Mouse (Mus musculus): Measurements from ENCODE around the gene Dnmt1. TPM values are rescaled to one million over a fixed set of nuclear protein-coding genes. Genes with fewer than 3 reads are reported as not detected.

The Dnmt1 gene
- total and polyA plus RNA-seq, 2 experiments from 2014 or later, result 36.2 to 86.5 TPM

DNA sequence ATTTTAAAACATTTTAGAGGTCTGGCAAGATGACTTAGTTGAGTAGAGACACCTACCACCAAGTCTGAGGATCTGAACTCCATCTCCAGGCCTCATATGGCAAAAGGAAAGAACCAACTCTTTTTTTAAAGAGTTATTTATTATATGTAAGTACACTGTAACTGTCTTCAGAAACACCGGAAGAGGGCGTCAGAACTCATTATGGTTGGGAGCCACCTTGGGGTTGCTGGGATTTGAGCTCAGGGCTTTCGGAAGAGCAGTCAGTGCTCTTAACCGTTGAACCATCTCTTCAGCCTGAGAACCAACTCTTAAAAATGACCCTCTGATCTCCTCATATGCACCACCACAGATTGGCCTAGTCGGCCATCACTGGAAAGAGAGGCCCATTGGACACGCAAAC is 72.5 kb downstream of the Dnmt1 start:
- no peak for DNase-seq (ENCODE audit: low spot score)
- Histone ChIP-seq H3K27ac (peak overlapping the region; percentile 96; the same call in 1 of the 2 replicates), H3K4me1 (ENCODE audit: insufficient read depth, low read length) (no peaks in the 10 kb centered on the region), H3K27me3 (ENCODE audit: insufficient read depth, low read length) (no peaks in the 10 kb centered on the region), H3K9ac (replicated peaks; ENCODE audit: low read length) (no peak overlapping the region), H3K4me2 (ENCODE audit: low read depth, low read length) (peak overlapping the region; percentile 65), H3K36me3 (ENCODE audit: insufficient read depth, low read length) (peaks cover 25% of the 10 kb centered on the region), H3K9me3 (ENCODE audit: low read length) (no peaks in the 10 kb centered on the region), H3K4me3 (ENCODE audit: low read length) (no peak overlapping the region)
- ATAC-seq, result no peak
- no peak for TF ChIP-seq CTCF (IDR thresholded peaks at IDR 0.05; ENCODE audit: low read depth)
- WGBS, result 86% methylated on average over 6 of the region's 6 CpGs

- TF ChIP-seq CTCF (IDR thresholded peaks at IDR 0.05; ENCODE audit: low read depth), result no peak
- ATAC-seq (no peak), DNase-seq (ENCODE audit: low spot score) (no peak)
- H3K4me2 ChIP-seq (ENCODE audit: low read depth, low read length), result no peak overlapping the region
- H3K27ac ChIP-seq, result peak overlapping the region; percentile 96; the same call in 1 of the 2 replicates
- no peak overlapping the region for H3K4me3 ChIP-seq (ENCODE audit: low read length)
- no peaks in the 10 kb centered on the region for H3K27me3 ChIP-seq (ENCODE audit: insufficient read depth, low read length)
- WGBS, result 95% methylated on average over 2 of the region's 2 CpGs
- peaks cover 24% of the 10 kb centered on the region for H3K36me3 ChIP-seq (ENCODE audit: insufficient read depth, low read length)
- no peaks in the 10 kb centered on the region for H3K9me3 ChIP-seq (ENCODE audit: low read length)
- H3K4me1 ChIP-seq (ENCODE audit: insufficient read depth, low read length), result no peaks in the 10 kb centered on the region
- no peak overlapping the region for H3K9ac ChIP-seq (replicated peaks; ENCODE audit: low read length)
Observed at GRCm38 (mm10) chr9:20886563-20886962, 73.1 kb downstream of the Dnmt1 start.

- WGBS, result 91% methylated on average over 13 of the region's 13 CpGs
- TF ChIP-seq CTCF (IDR thresholded peaks at IDR 0.05; ENCODE audit: low read depth), result no peak
- peak within 1 kb of the TSS; percentile 73 for H3K4me2 ChIP-seq (ENCODE audit: low read depth, low read length)
- H3K27ac ChIP-seq, result peak within 1 kb of the TSS; percentile 93
- no peaks in the 10 kb centered on the region for H3K27me3 ChIP-seq (ENCODE audit: insufficient read depth, low read length)
- DNase-seq (ENCODE audit: low spot score) (no peak), ATAC-seq (no peak)
- H3K36me3 ChIP-seq (ENCODE audit: insufficient read depth, low read length), result 0 out of 2 replicates have a peak, but pooled peaks cover 2% of the 10 kb centered on the region
- no peaks in the 10 kb centered on the region for H3K4me1 ChIP-seq (ENCODE audit: insufficient read depth, low read length)
- peak within 1 kb of the TSS; percentile 41 for H3K4me3 ChIP-seq (ENCODE audit: low read length)
- H3K9ac ChIP-seq (replicated peaks; ENCODE audit: low read length), result peak within 1 kb of the TSS; percentile 58
- H3K9me3 ChIP-seq (ENCODE audit: low read length), result no peaks in the 10 kb centered on the region
Observed at GRCm38 (mm10) chr9:20879097-20879792, 80.4 kb downstream of the Dnmt1 start, which contains the start of gene Angptl6. Gene Angptl6 (minus strand): TSS chr9:20879727.

DNA sequence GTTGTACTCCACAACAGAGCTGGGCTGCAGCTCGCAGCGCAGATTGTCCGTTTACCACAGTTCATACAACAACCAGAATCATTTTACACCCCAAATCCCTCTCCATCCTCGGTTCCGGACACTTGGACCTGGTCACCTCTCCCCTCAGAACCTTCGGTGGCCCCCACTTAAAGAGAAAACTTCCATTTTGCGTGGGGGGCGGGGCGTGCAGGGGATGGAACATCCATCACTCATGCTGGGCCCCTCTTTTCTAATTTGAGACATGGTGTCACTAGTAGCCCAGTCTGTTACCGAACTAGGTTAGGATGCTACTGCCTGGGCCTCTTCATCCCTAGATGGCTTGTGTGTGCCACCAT is 81.0 kb downstream of the Dnmt1 start:
- H3K9me3 ChIP-seq (ENCODE audit: low read length), result no peaks in the 10 kb centered on the region
- peak overlapping the region; percentile 58 for H3K9ac ChIP-seq (replicated peaks; ENCODE audit: low read length)
- H3K36me3 ChIP-seq (ENCODE audit: insufficient read depth, low read length), result 0 out of 2 replicates have a peak, but pooled peaks cover 3% of the 10 kb centered on the region
- peak; percentile 4 for ATAC-seq
- no peak for DNase-seq (ENCODE audit: low spot score)
- H3K27ac ChIP-seq, result peak overlapping the region; percentile 93
- peak overlapping the region; percentile 73 for H3K4me2 ChIP-seq (ENCODE audit: low read depth, low read length)
- H3K4me1 ChIP-seq (ENCODE audit: insufficient read depth, low read length), result no peaks in the 10 kb centered on the region
- H3K27me3 ChIP-seq (ENCODE audit: insufficient read depth, low read length), result no peaks in the 10 kb centered on the region
- H3K4me3 ChIP-seq (ENCODE audit: low read length), result peak overlapping the region; percentile 41
- no peak for TF ChIP-seq CTCF (IDR thresholded peaks at IDR 0.05; ENCODE audit: low read depth)
- 15% methylated on average over 10 of the region's 10 CpGs for WGBS

GRCm38 (mm10) chr9:20878041-20878709 is 81.5 kb downstream of the Dnmt1 start:
- H3K27me3 ChIP-seq (ENCODE audit: insufficient read depth, low read length), result no peaks in the 10 kb centered on the region
- 0 out of 2 replicates have a peak, but pooled peaks cover 3% of the 10 kb centered on the region for H3K36me3 ChIP-seq (ENCODE audit: insufficient read depth, low read length)
- H3K4me3 ChIP-seq (ENCODE audit: low read length), result peak overlapping the region; percentile 41
- WGBS, result under 1% methylated on average over 69 of the region's 69 CpGs
- ATAC-seq (peak; percentile 95), DNase-seq (ENCODE audit: low spot score) (peak; percentile 100)
- peak; percentile 82 for TF ChIP-seq CTCF (IDR thresholded peaks at IDR 0.05; ENCODE audit: low read depth)
- H3K4me1 ChIP-seq (ENCODE audit: insufficient read depth, low read length), result no peaks in the 10 kb centered on the region
- H3K4me2 ChIP-seq (ENCODE audit: low read depth, low read length), result peak overlapping the region; percentile 73
- no peaks in the 10 kb centered on the region for H3K9me3 ChIP-seq (ENCODE audit: low read length)
- H3K9ac ChIP-seq (replicated peaks; ENCODE audit: low read length), result peak overlapping the region; percentile 58
- peak overlapping the region; percentile 93 for H3K27ac ChIP-seq

DNA sequence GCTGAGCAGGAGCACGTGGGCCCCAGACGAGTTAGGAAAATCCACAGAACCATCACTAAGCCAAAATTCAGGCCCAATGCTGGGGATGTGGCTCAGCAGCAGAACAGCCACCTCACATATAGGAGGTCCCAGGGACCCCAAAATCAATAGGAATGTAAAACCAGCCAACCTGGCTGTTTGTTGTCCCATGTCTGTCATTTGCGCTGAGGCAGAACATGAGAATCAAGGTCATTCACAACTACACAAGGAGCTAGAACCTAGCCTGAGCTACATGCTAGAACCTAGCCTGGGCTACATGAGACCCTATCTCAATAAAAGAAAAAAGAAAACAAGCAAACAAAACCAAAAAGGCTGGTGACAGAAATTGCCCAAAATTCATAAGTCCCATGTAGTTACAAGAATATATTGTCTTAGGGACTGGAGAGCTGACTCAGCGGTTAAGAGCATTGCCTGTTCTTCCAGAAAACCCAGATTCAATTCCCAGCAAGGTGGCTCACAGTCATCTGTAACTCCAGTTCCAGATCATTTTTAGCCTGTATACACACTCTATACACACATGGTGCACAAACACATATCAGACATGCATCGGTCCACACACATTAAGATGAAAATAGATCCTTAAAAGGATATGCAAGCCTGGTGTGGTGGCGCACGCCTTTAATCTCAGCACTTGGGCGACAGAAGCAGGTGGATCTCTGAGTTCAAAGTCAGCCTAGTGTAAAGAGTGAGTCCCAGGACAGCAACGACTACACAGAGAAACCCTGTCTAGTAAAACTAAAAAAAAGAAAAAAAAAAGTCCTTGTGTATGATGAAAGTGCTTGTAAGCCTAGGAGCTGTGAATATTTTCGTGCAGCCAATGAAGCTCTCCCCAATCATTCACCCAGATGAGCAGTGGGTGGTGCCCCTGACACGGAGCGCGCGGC is 82.3 kb downstream of the Dnmt1 start:
- H3K27me3 ChIP-seq (ENCODE audit: insufficient read depth, low read length), result no peaks in the 10 kb centered on the region
- ATAC-seq, result no peak
- no peak for TF ChIP-seq CTCF (IDR thresholded peaks at IDR 0.05; ENCODE audit: low read depth)

More for the DNA sequence above, 82.3 kb downstream of the Dnmt1 start:
- DNase-seq (ENCODE audit: low spot score), result no peak
- Histone ChIP-seq H3K9ac (replicated peaks; ENCODE audit: low read length) (peak overlapping the region; percentile 19), H3K4me3 (ENCODE audit: low read length) (peak overlapping the region; percentile 41), H3K27ac (peak overlapping the region; percentile 62; the same call in 1 of the 2 replicates), H3K4me2 (ENCODE audit: low read depth, low read length) (peak overlapping the region; percentile 60), H3K36me3 (ENCODE audit: insufficient read depth, low read length) (0 out of 2 replicates have a peak, but pooled peaks cover 3% of the 10 kb centered on the region), H3K4me1 (ENCODE audit: insufficient read depth, low read length) (no peaks in the 10 kb centered on the region), H3K9me3 (ENCODE audit: low read length) (no peaks in the 10 kb centered on the region)
- WGBS, result 35% methylated on average over 14 of the region's 14 CpGs

Measured in hindbrain, postnatal 0 days (tissue).